Mouse (Mus musculus) myocyte (in vitro differentiated cells): Measurements from ENCODE around the gene F830045P16Rik.

Experiments used
- CEBPB ChIP-seq: IDR thresholded peaks from 2 replicates; pipeline ENCODE4 v1.6.1; 2011; ENCODE audit warnings: mild to moderate bottlenecking, moderate library complexity; ENCODE audit not compliant: poor library complexity, insufficient read depth, severe bottlenecking
- E2F4 ChIP-seq: IDR thresholded peaks from one replicate; pipeline ENCODE4 v1.6.1; 2011; ENCODE audit warnings: mild to moderate bottlenecking, control low read depth, moderate library complexity; ENCODE audit not compliant: insufficient read depth
- MAX ChIP-seq: IDR thresholded peaks from one replicate; pipeline ENCODE4 v1.6.1; 2011; ENCODE audit warnings: low read depth, mild to moderate bottlenecking, control low read depth
- MYOD1 ChIP-seq, 3 experiments: IDR thresholded peaks; one replicate each; pipeline ENCODE4 v1.6.1; 2011; ENCODE audit warnings: control low read depth in 2 of 3, low read depth in 2 of 3, mild to moderate bottlenecking in 2 of 3, moderate library complexity in 1 of 3; ENCODE audit not compliant: insufficient read length in 2 of 3, control insufficient read depth in 1 of 3
- MYOG ChIP-seq, 3 experiments: IDR thresholded peaks; one replicate each; pipeline ENCODE4 v1.6.1; 2011; ENCODE audit warnings: control low read depth in 2 of 3, low read depth in 2 of 3, mild to moderate bottlenecking in 2 of 3; ENCODE audit not compliant: insufficient read length in 2 of 3, control insufficient read depth in 1 of 3, insufficient read depth in 1 of 3
- POLR2A ChIP-seq: IDR thresholded peaks from one replicate; pipeline ENCODE4 v1.6.1; 2011; ENCODE audit warnings: low read depth, mild to moderate bottlenecking, control low read depth, moderate library complexity; ENCODE audit not compliant: insufficient read length
- REST ChIP-seq: IDR thresholded peaks from one replicate; pipeline ENCODE4 v1.6.1; 2011; ENCODE audit warnings: mild to moderate bottlenecking, control low read depth, moderate library complexity; ENCODE audit not compliant: insufficient read depth, insufficient read length
- SRF ChIP-seq: IDR thresholded peaks from one replicate; pipeline ENCODE4 v1.6.1; 2011; ENCODE audit warnings: low read depth; ENCODE audit not compliant: control insufficient read depth, insufficient read length
- TCF12 ChIP-seq: IDR thresholded peaks from one replicate; pipeline ENCODE4 v1.6.1; 2011; ENCODE audit warnings: mild to moderate bottlenecking, control low read depth; ENCODE audit not compliant: poor library complexity, insufficient read depth, severe bottlenecking
- USF1 ChIP-seq: IDR thresholded peaks from one replicate; pipeline ENCODE4 v1.6.1; 2011; ENCODE audit warnings: low read depth, mild to moderate bottlenecking, control low read depth, moderate library complexity

GRCm38 (mm10) chr2:129514923-129515920, 21.2 kb downstream of the F830045P16Rik start:
- TF ChIP-seq POLR2A, result no peak
- TF ChIP-seq SRF, result no peak
- TF ChIP-seq CEBPB, result no peak
- TF ChIP-seq MAX, result no peak
- TF ChIP-seq REST, result no peak
- no peak for TF ChIP-seq MYOG (IDR thresholded peaks at IDR 0.05; ENCODE audit: control insufficient read depth in 1 of 3, insufficient read depth in 1 of 3, insufficient read length in 2 of 3, low read depth in 2 of 3)
- TF ChIP-seq USF1, result no peak
- TF ChIP-seq E2F4, result no peak
- TF ChIP-seq TCF12, result no peak
- no peak for TF ChIP-seq MYOD1 (IDR thresholded peaks at IDR 0.05; ENCODE audit: control insufficient read depth in 1 of 3, insufficient read length in 2 of 3, low read depth in 2 of 3)
